Mouse (Mus musculus) embryonic fibroblast, embryonic 13.5 days (primary cell): ENCODE results near the gene 4921539E11Rik. TPM values are rescaled to one million over a fixed set of nuclear protein-coding genes. Genes with fewer than 3 reads are reported as not detected.

Source experiments
- H3K27ac ChIP-seq: 2 replicates; pipeline ENCODE4 v1.5.1; 2012; ENCODE audit warnings: low read length, control low read depth, inconsistent platforms; ENCODE audit not compliant: insufficient read depth
- H3K4me1 ChIP-seq: 2 replicates; pipeline ENCODE4 v1.6.1; 2011; ENCODE audit warnings: low read length; ENCODE audit not compliant: control insufficient read depth, insufficient read depth
- H3K4me3 ChIP-seq: 2 replicates; pipeline ENCODE4 v1.5.1; 2011; ENCODE audit warnings: mild to moderate bottlenecking, control low read depth, low read length; ENCODE audit not compliant: insufficient read depth
- CTCF ChIP-seq: IDR thresholded peaks from 2 replicates; pipeline ENCODE4 v1.5.1; 2011; ENCODE audit warnings: mild to moderate bottlenecking, control low read depth, low read length, moderate library complexity, borderline replicate concordance; ENCODE audit not compliant: insufficient read depth
- POLR2A ChIP-seq: IDR thresholded peaks from 2 replicates; pipeline ENCODE4 v1.6.1; 2011; ENCODE audit warnings: low read depth, mild to moderate bottlenecking, control low read depth, low read length, moderate library complexity
- polyA plus RNA-seq: library from polyadenylated mRNA; stranded (reverse); fragments of >200 nt; gene quantifications from 2 replicates; pipeline ENCODE4 v1.2.4, GENCODE M21; 2011; ENCODE audit warnings: low read depth; ENCODE audit not compliant: missing spikeins, insufficient read length

4921539E11Rik gene
- polyA plus RNA-seq, 1 experiment = not detected

- H3K27ac ChIP-seq = no peak overlapping the region
- TF ChIP-seq POLR2A (no peak), CTCF (no peak)
- no peak overlapping the region for H3K4me3 ChIP-seq
- H3K4me1 ChIP-seq = no peaks in the 10 kb centered on the region
These were observed 8.7 kb upstream of the 4921539E11Rik start for GRCm38 (mm10) chr4:103299342-103299741.

- no peak for TF ChIP-seq POLR2A
- TF ChIP-seq CTCF = no peak
- H3K4me1 ChIP-seq = no peaks in the 10 kb centered on the region
- no peak overlapping the region for H3K4me3 ChIP-seq
- no peak overlapping the region for H3K27ac ChIP-seq
These were observed 2.3 kb downstream of the 4921539E11Rik start for GRCm38 (mm10) chr4:103288342-103288741.

GRCm38 (mm10) chr4:103273021-103273420 is 17.6 kb downstream of the 4921539E11Rik start:
- no peak overlapping the region for H3K27ac ChIP-seq
- TF ChIP-seq CTCF = no peak
- TF ChIP-seq POLR2A = no peak
- no peak overlapping the region for H3K4me3 ChIP-seq
- H3K4me1 ChIP-seq = no peaks in the 10 kb centered on the region

- no peak for TF ChIP-seq CTCF
- no peak for TF ChIP-seq POLR2A
- H3K27ac ChIP-seq = no peak overlapping the region
- H3K4me1 ChIP-seq = peaks cover 6% of the 10 kb centered on the region
- H3K4me3 ChIP-seq = no peak overlapping the region
These were observed 21.3 kb downstream of the 4921539E11Rik start for GRCm38 (mm10) chr4:103269336-103269735.

GRCm38 (mm10) chr4:103265166-103265565 is 25.5 kb downstream of the 4921539E11Rik start:
- no peak overlapping the region; the same call in 1 of the 2 replicates for H3K27ac ChIP-seq
- H3K4me1 ChIP-seq = peaks cover 6% of the 10 kb centered on the region
- TF ChIP-seq CTCF (no peak), POLR2A (no peak)
- no peak overlapping the region for H3K4me3 ChIP-seq

- H3K4me1 ChIP-seq = peaks cover 6% of the 10 kb centered on the region
- H3K4me3 ChIP-seq = no peak overlapping the region
- no peak overlapping the region for H3K27ac ChIP-seq
- TF ChIP-seq POLR2A = no peak
These were observed 26.8 kb downstream of the 4921539E11Rik start for GRCm38 (mm10) chr4:103263812-103264396.

GRCm38 (mm10) chr4:103263378-103263777 is 27.3 kb downstream of the 4921539E11Rik start:
- H3K27ac ChIP-seq = no peak overlapping the region
- H3K4me1 ChIP-seq = peaks cover 6% of the 10 kb centered on the region
- TF ChIP-seq CTCF (no peak), POLR2A (no peak)
- H3K4me3 ChIP-seq = no peak overlapping the region

- Histone ChIP-seq H3K4me1 (no peaks in the 10 kb centered on the region; the same call in 1 of the 2 replicates), H3K4me3 (no peak overlapping the region), H3K27ac (no peak overlapping the region)
- TF ChIP-seq CTCF = no peak
These were observed 31.8 kb downstream of the 4921539E11Rik start for GRCm38 (mm10) chr4:103258817-103259216.

- no peak overlapping the region for H3K4me3 ChIP-seq
- TF ChIP-seq CTCF (no peak), POLR2A (no peak)
These were observed 36.8 kb downstream of the 4921539E11Rik start for GRCm38 (mm10) chr4:103253846-103254245.

GRCm38 (mm10) chr4:103249436-103250085 is 41.1 kb downstream of the 4921539E11Rik start:
- no peaks in the 10 kb centered on the region for H3K4me1 ChIP-seq
- TF ChIP-seq CTCF (no peak), POLR2A (no peak)
- no peak overlapping the region for H3K4me3 ChIP-seq
- H3K27ac ChIP-seq = no peak overlapping the region; the same call in 1 of the 2 replicates

More at GRCm38 (mm10) chr4:103253846-103254245, 36.8 kb downstream of the 4921539E11Rik start:
- no peaks in the 10 kb centered on the region for H3K4me1 ChIP-seq
- no peak overlapping the region for H3K27ac ChIP-seq
